Mouse (Mus musculus): ENCODE results near the gene Ino80.

The Ino80 gene

GRCm38 (mm10) chr2:119436988-119437387, 40.5 kb downstream of the Ino80 start:
- DNase-seq: peak; percentile 55

- DNase-seq: no peak
These were observed 41.0 kb downstream of the Ino80 start for GRCm38 (mm10) chr2:119436467-119436866.

- DNase-seq: peak; percentile 56
These were observed 63.7 kb downstream of the Ino80 start for GRCm38 (mm10) chr2:119413819-119414218.

DNA sequence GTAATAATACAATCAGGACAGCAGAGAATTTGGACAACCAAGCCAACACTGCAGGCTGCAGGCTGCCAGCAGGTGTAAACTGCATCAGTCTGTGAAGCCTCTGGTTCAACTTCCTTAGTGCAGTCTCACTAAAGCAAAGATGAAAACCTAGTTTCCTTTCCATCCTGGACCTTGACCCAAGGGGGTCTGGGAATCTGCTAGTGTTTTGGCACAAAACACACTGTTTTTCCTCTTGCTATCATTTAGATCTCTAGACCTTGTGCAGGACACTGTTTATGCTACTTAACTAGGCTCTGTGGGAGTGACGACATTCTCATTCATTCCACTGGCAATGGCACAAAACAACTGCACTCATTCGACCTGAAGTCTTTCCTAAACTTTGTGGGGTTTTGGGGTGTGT, 65.8 kb downstream of the Ino80 start:
- peak; percentile 15 for DNase-seq

- DNase-seq: no peak
These were observed 66.5 kb downstream of the Ino80 start for GRCm38 (mm10) chr2:119411016-119411415.

GRCm38 (mm10) chr2:119408733-119409132, 68.8 kb downstream of the Ino80 start:
- DNase-seq: no peak

- peak; percentile 66 for DNase-seq
These were observed 69.2 kb downstream of the Ino80 start for GRCm38 (mm10) chr2:119408278-119408677.

- DNase-seq: no peak
These were observed 78.2 kb downstream of the Ino80 start for GRCm38 (mm10) chr2:119399313-119399712.

- peak; percentile 30 for DNase-seq
These were observed 78.8 kb downstream of the Ino80 start for GRCm38 (mm10) chr2:119398665-119399064.

- no peak for DNase-seq
These were observed 79.2 kb downstream of the Ino80 start for GRCm38 (mm10) chr2:119398252-119398651.

DNA sequence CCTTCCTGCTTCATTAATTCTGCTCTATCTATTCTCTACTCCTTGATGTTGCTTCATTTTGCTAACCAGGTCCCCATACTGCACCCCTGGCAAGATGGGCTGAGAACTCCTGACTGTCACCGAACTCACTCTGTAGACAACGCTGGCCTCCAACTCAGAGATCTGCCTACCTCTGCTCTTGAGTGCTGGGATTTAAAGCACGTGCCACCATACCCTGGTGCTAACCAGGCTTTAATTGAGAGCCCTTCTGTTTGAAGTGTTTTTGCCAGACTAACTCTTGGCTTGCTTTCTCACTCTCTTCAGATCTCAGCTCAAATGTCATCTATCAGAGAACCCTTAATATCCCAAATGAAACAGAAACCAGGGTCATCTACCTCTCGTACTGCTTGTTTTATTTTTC, 87.5 kb downstream of the Ino80 start:
- no peak for DNase-seq

GRCm38 (mm10) chr2:119388266-119388665, 89.2 kb downstream of the Ino80 start:
- no peak for DNase-seq

DNA sequence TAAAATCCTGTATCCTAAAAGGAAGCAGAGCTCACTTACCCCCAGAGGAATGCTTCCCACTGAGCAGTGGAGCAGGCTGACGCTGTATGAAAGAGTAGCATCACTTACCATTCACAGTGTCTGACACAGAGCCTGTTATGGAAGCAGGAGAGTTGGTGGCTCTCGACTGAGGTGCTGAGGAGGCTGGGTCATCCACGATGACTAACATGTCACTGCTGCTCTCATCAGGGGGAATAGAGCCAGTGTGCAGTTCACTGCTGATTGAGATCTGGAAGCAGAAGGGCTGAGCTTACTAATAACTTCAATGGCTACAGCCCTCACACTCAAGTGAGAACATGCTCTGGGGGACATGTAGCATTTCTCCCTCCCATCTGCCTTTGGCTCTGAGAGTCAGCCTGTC, 98.0 kb downstream of the Ino80 start:
- no peak for DNase-seq

DNA sequence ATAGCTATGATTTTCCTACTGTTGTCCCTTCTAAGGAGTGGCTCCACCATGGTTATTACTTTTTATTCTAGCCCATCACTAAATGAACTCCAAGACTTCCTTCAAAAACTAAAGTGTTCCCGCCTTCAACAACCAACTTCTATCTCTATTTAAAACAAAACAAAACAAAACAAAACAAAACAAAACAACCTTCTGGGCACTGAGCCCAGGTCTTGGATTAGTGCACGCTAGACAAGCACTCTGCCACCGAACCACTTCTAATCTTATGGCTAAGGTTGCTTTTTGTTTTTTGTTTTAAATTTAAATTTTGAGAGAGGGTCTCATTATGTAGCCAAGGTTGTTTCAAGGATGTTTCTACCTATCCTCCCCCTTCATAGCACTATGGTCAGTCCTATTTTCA, 99.7 kb downstream of the Ino80 start:
- peak; percentile 15 for DNase-seq

DNA sequence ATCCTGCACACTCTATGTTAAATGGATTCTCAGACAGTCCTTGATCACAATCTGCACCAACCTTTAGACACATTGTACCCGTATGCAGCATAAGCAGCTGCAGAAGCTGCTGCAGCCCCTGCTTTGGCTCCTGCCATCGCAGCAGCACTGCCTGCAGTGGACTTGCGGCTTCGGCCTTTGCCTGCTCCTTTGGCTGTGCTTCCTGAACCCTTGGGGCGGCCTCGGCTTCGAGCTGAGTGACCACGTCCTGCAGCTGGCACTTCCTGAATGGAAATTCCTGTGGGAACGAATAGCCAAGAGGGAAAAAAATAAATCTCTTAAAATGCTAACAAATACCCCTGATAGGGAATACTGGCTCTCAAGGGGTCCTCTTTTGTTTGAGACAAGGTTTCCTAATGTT, 100.2 kb downstream of the Ino80 start:
- DNase-seq: peak; percentile 56

DNA sequence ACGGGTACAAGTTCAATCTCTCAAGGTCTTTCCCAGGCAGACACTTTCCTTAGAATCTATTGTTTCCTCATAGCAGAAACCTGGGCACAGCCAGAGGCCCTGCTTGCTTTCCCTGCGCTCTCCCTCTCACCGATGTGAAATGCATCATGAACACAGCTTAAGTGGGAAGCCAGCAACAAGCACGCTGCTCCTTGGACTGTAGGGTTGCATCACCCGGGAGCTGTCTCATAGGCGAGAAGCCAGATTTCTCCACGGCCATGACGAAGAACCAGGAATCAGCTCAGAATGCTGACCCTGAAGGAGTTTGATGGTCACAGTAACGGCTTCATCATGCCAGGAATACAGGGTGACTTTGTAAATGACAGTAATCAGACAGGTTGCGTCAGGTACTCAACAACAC, 107.4 kb downstream of the Ino80 start:
- no peak for DNase-seq

DNA sequence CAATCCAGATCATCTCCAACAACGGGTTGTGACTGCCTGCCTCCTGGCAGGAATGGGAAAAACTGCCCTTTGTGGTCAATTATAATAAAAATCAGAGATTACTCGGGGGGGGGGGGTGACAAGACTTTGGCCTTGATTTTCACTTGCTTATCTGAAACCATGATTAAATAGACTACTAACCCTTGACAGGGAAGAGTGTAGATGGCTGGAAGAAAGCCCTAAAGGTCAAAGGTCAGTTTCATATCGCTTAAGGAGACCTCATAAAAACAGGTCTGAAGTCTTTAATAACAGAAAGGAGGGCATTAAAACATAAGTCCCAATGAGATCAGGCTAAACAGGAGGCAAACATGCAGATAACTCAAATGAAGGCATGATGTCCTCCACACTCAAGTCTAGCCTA, 110.1 kb downstream of the Ino80 start:
- DNase-seq: no peak

DNA sequence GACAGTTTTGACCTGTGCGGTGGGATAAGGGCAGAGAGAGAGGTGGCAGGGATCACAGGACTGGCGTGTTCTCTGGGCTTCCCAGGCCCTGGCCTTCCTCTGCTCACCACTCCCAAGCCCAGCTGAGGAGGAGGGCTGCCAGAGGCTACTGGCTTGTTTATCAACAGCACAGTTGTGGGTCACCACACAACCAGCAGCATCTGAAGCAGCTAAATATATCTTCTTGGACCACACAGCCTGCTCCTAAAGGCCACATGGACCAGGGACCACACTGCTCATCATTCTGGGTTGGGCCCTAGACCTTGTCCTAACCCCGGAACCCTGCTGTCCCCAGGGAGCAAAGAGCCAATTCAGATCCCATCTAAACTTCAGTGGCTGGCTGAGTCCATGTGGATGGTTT, 112.5 kb downstream of the Ino80 start:
- DNase-seq: no peak

GRCm38 (mm10) chr2:119359721-119360291, 117.7 kb downstream of the Ino80 start:
- DNase-seq: no peak

GRCm38 (mm10) chr2:119358249-119358648, 119.2 kb downstream of the Ino80 start:
- no peak for DNase-seq

DNA sequence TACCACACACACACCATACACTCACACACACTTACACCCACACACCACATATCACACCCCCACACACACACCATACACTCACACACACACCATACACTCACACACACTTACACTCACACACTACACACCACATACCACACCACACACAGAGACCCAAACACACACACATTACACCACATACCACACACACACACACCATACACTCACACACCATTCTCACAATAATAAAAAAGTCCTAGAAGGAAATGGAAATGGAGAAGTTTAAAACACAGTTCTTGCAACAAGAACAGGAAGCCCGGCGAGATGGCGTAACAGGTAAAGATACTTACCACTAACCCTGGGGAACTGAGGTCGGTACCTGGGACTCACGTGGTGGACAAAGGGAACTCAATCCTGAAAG, 120.7 kb downstream of the Ino80 start:
- DNase-seq: no peak

GRCm38 (mm10) chr2:119356310-119356709, 121.2 kb downstream of the Ino80 start:
- no peak for DNase-seq

- peak; percentile 62 for DNase-seq
These were observed 121.8 kb downstream of the Ino80 start for GRCm38 (mm10) chr2:119355651-119356050.

- DNase-seq: no peak
These were observed 122.4 kb downstream of the Ino80 start for GRCm38 (mm10) chr2:119355089-119355488.

GRCm38 (mm10) chr2:119353707-119354106, 123.8 kb downstream of the Ino80 start:
- no peak for DNase-seq
